Mouse (Mus musculus) kidney, embryonic 14.5 days (tissue): ENCODE measurements around the gene Poln. TPM values are rescaled to one million over a fixed set of nuclear protein-coding genes. Genes with fewer than 3 reads are reported as not detected.

Source experiments
- ATAC-seq: fragments of 200-750 bp; cut with Nextera tagmentation; 2 replicates; pipeline ENCODE4 v1.8.0; 2017; ENCODE audit warnings: moderate number of reproducible peaks, mild to moderate bottlenecking, moderate TSS enrichment, moderate library complexity; ENCODE audit not compliant: low FRiP score, low TSS enrichment
- H3K27ac ChIP-seq: fragments of 300-500 bp; sonication (generic); 2 replicates; pipeline ENCODE4 v1.5.1; 2014; ENCODE audit warnings: low read depth, mild to moderate bottlenecking, low read length, moderate library complexity, mixed read lengths
- H3K27me3 ChIP-seq: fragments of 300-500 bp; sonication (generic); 2 replicates; pipeline ENCODE4 v1.6.1; 2014; ENCODE audit warnings: mild to moderate bottlenecking, low read length; ENCODE audit not compliant: control insufficient read depth, insufficient read depth
- H3K36me3 ChIP-seq: fragments of 300-500 bp; sonication (generic); 2 replicates; pipeline ENCODE4 v1.6.1; 2014; ENCODE audit warnings: low read length, mixed read lengths; ENCODE audit not compliant: control insufficient read depth, insufficient read depth
- H3K4me1 ChIP-seq: fragments of 300-500 bp; sonication (generic); 2 replicates; pipeline ENCODE4 v1.6.1; 2014; ENCODE audit warnings: low read length, mixed read lengths; ENCODE audit not compliant: control insufficient read depth, insufficient read depth
- H3K4me2 ChIP-seq: fragments of 300-500 bp; sonication (generic); replicated peaks from 2 replicates; pipeline ENCODE4 v1.6.1; 2014; ENCODE audit warnings: low read depth, mild to moderate bottlenecking, low read length
- H3K4me3 ChIP-seq: fragments of 300-500 bp; sonication (generic); 2 replicates; pipeline ENCODE4 v1.5.1; 2014; ENCODE audit warnings: mild to moderate bottlenecking, low read length
- H3K9ac ChIP-seq: fragments of 300-500 bp; sonication (generic); 2 replicates; pipeline ENCODE4 v1.6.1; 2014; ENCODE audit warnings: low read depth, mild to moderate bottlenecking, low read length, moderate library complexity
- H3K9me3 ChIP-seq: fragments of 300-500 bp; sonication (generic); 2 replicates; pipeline ENCODE4 v1.6.1; 2016; ENCODE audit warnings: low read length; ENCODE audit not compliant: control insufficient read depth
- WGBS: fragments of 180-500 bp; shearing (Covaris S2); extraction: QIAGEN DNeasy Blood & Tissue Kit; methylation state at CpG from one replicate; pipeline ENCODE4 v1.1.7; 2014; 5-methylcytosine and 5-hydroxymethylcytosine counted together
- polyA plus RNA-seq: library from polyadenylated mRNA; unstranded; fragments of >200 nt; fragmentation: Nextera tagmentation; extraction: Ambion mirVana; gene quantifications from 2 replicates; pipeline ENCODE4 v1.2.1, GENCODE M21; 2014

The Poln gene
- polyA plus RNA-seq, 1 experiment from 2014 or later: 0.61 TPM

GRCm38 (mm10) chr5:34183156-34183880, 14.1 kb upstream of the Poln start:
- H3K36me3 ChIP-seq: peaks cover 42% of the 10 kb centered on the region; the same call in 1 of the 2 replicates

GRCm38 (mm10) chr5:34182486-34182885, 13.2 kb upstream of the Poln start:
- H3K27ac ChIP-seq: no peak overlapping the region
- peaks cover 50% of the 10 kb centered on the region for H3K36me3 ChIP-seq
- H3K9ac ChIP-seq: no peak overlapping the region
- ATAC-seq: no peak
- H3K4me1 ChIP-seq: peaks cover 17% of the 10 kb centered on the region
- no peaks in the 10 kb centered on the region for H3K27me3 ChIP-seq
- H3K4me2 ChIP-seq: no peak overlapping the region
- H3K4me3 ChIP-seq: no peak overlapping the region
- 79% methylated on average over 3 of the region's 3 CpGs for WGBS
- no peaks in the 10 kb centered on the region for H3K9me3 ChIP-seq

More at GRCm38 (mm10) chr5:34183156-34183880, 14.1 kb upstream of the Poln start:
- Histone ChIP-seq H3K9ac (no peak overlapping the region), H3K27ac (no peak overlapping the region), H3K9me3 (no peaks in the 10 kb centered on the region), H3K27me3 (no peaks in the 10 kb centered on the region), H3K4me3 (no peak overlapping the region), H3K4me1 (peaks cover 17% of the 10 kb centered on the region), H3K4me2 (no peak overlapping the region)
- no peak for ATAC-seq
- WGBS: 96% methylated on average over 3 of the region's 5 CpGs

- no peak overlapping the region for H3K4me2 ChIP-seq
- H3K4me1 ChIP-seq: no peaks in the 10 kb centered on the region
- H3K36me3 ChIP-seq: peaks cover 79% of the 10 kb centered on the region
- H3K4me3 ChIP-seq: no peak overlapping the region
- H3K9ac ChIP-seq: no peak overlapping the region
- no peak overlapping the region for H3K27ac ChIP-seq
- no peaks in the 10 kb centered on the region for H3K9me3 ChIP-seq
- no peaks in the 10 kb centered on the region for H3K27me3 ChIP-seq
- no peak for ATAC-seq
- 91% methylated on average over 4 of the region's 4 CpGs for WGBS
These were observed 8.6 kb upstream of the Poln start for GRCm38 (mm10) chr5:34177821-34178220.

GRCm38 (mm10) chr5:34177091-34177490, 7.8 kb upstream of the Poln start:
- Histone ChIP-seq H3K27me3 (no peaks in the 10 kb centered on the region), H3K9ac (no peak overlapping the region), H3K27ac (no peak overlapping the region), H3K4me1 (no peaks in the 10 kb centered on the region), H3K4me3 (no peak overlapping the region), H3K4me2 (no peak overlapping the region), H3K36me3 (peaks cover 76% of the 10 kb centered on the region), H3K9me3 (no peaks in the 10 kb centered on the region)
- ATAC-seq: no peak
- 94% methylated on average over 2 of the region's 2 CpGs for WGBS

GRCm38 (mm10) chr5:34176691-34177090, 7.4 kb upstream of the Poln start:
- WGBS: 84% methylated on average over 10 of the region's 10 CpGs
- Histone ChIP-seq H3K4me1 (no peaks in the 10 kb centered on the region), H3K4me3 (no peak overlapping the region), H3K36me3 (peaks cover 73% of the 10 kb centered on the region), H3K9ac (no peak overlapping the region), H3K9me3 (no peaks in the 10 kb centered on the region), H3K27ac (no peak overlapping the region), H3K27me3 (no peaks in the 10 kb centered on the region), H3K4me2 (no peak overlapping the region)
- ATAC-seq: no peak

GRCm38 (mm10) chr5:34175403-34175694, 6.1 kb upstream of the Poln start:
- no peak for ATAC-seq
- Histone ChIP-seq H3K4me2 (no peak overlapping the region), H3K27ac (no peak overlapping the region), H3K4me1 (no peaks in the 10 kb centered on the region), H3K27me3 (no peaks in the 10 kb centered on the region), H3K4me3 (no peak overlapping the region), H3K9ac (no peak overlapping the region), H3K36me3 (peaks cover 67% of the 10 kb centered on the region), H3K9me3 (no peaks in the 10 kb centered on the region)
- WGBS: 31% methylated on average over 5 of the region's 5 CpGs

GRCm38 (mm10) chr5:34174550-34175402, 5.5 kb upstream of the Poln start:
- WGBS: 73% methylated on average over 5 of the region's 5 CpGs
- peaks cover 61% of the 10 kb centered on the region for H3K36me3 ChIP-seq
- H3K4me1 ChIP-seq: 0 out of 2 replicates have a peak, but pooled peaks cover 3% of the 10 kb centered on the region

GRCm38 (mm10) chr5:34174021-34174420, 4.8 kb upstream of the Poln start:
- Histone ChIP-seq H3K4me3 (no peak overlapping the region), H3K9me3 (no peaks in the 10 kb centered on the region), H3K4me1 (0 out of 2 replicates have a peak, but pooled peaks cover 3% of the 10 kb centered on the region), H3K9ac (no peak overlapping the region), H3K36me3 (peaks cover 54% of the 10 kb centered on the region), H3K4me2 (no peak overlapping the region), H3K27me3 (no peaks in the 10 kb centered on the region), H3K27ac (no peak overlapping the region)
- 86% methylated on average over 2 of the region's 2 CpGs for WGBS
- no peak for ATAC-seq

More at GRCm38 (mm10) chr5:34174550-34175402, 5.5 kb upstream of the Poln start:
- ATAC-seq: no peak
- H3K27ac ChIP-seq: no peak overlapping the region
- H3K9ac ChIP-seq: no peak overlapping the region
- no peaks in the 10 kb centered on the region for H3K9me3 ChIP-seq
- H3K27me3 ChIP-seq: no peaks in the 10 kb centered on the region
- H3K4me3 ChIP-seq: no peak overlapping the region
- H3K4me2 ChIP-seq: no peak overlapping the region

GRCm38 (mm10) chr5:34170726-34171125, 1.5 kb upstream of the Poln start:
- no peak for ATAC-seq
- Histone ChIP-seq H3K36me3 (peaks cover 30% of the 10 kb centered on the region), H3K27ac (peak overlapping the region; percentile 91), H3K4me1 (peaks cover 12% of the 10 kb centered on the region), H3K27me3 (no peaks in the 10 kb centered on the region), H3K4me2 (no peak overlapping the region; the same call in 1 of the 2 replicates), H3K4me3 (no peak overlapping the region), H3K9ac (no peak overlapping the region), H3K9me3 (no peaks in the 10 kb centered on the region)
- 48% methylated on average over 4 of the region's 4 CpGs for WGBS
